In genomic region chr15:82221104-82221860, GRCm38 (mm10) we compare ENCODE assay signal across 15 mouse cellular contexts. TPM values are rescaled to one million over a fixed set of nuclear protein-coding genes. Genes with fewer than 3 reads are reported as not detected.
DNase-seq lines count a peak whose midpoint lies in the region; ATAC-seq and TF ChIP-seq lines count a peak whose summit lies in the region.
"Had no signal": no experiment of that assay in that cellular context is flagged by ENCODE, and none has a peak within 500 bp of the region (broad histone marks: within the 10 kb centered on the region; RNA-seq: fewer than 3 reads in every experiment).

No protein-coding gene starts in this region.

- in situ Hi-C loops in CH12.LX (cut with MboI; ENCODE audit: low pct_ligation_motif_present, low pct_unique_long_range_greater_than_20kb, low sequenced_read_pairs) = no loop called here

- H3K36me3 ChIP-seq in forebrain, embryonic 11.5 days (ENCODE audit: control insufficient read depth, insufficient read depth, low read length) = no peaks in the 10 kb centered on the region
- H3K36me3 ChIP-seq in forebrain, embryonic 13.5 days (ENCODE audit: poor library complexity, severe bottlenecking) = no peaks in the 10 kb centered on the region
- no peaks in the 10 kb centered on the region for H3K36me3 ChIP-seq in liver, embryonic 14.5 days (replicated peaks; ENCODE audit: control insufficient read depth, insufficient read depth, low read depth)
- no peaks in the 10 kb centered on the region for H3K36me3 ChIP-seq in liver, embryonic 11.5 days (ENCODE audit: control insufficient read depth, insufficient read depth, low read length)
- H3K36me3 ChIP-seq in CH12.LX (replicated peaks in 1 of 2; ENCODE audit: control insufficient read depth in 1 of 2, insufficient read depth in 1 of 2, low read length in 1 of 2) = peaks cover 5 to 10% of the 10 kb centered on the region in 2 experiments

- H3K4me2 ChIP-seq in forebrain, embryonic 11.5 days (ENCODE audit: low read depth, low read length, severe bottlenecking) = no peak overlapping the region
- H3K4me2 ChIP-seq in forebrain, embryonic 13.5 days = no peak overlapping the region
- no peak overlapping the region for H3K4me2 ChIP-seq in liver, embryonic 14.5 days (ENCODE audit: low read depth)
- H3K4me2 ChIP-seq in liver, embryonic 11.5 days = no peak overlapping the region
- H3K4me2 ChIP-seq in CH12.LX (ENCODE audit: insufficient read depth, low read depth, poor library complexity, severe bottlenecking) = peak overlapping the region; percentile 75

- no peak for TF ChIP-seq EP300 in liver, embryonic 14.5 days (IDR thresholded peaks at IDR 0.05; ENCODE audit: low read depth)
- TF ChIP-seq EP300 in CH12.LX (IDR thresholded peaks at IDR 0.05; ENCODE audit: low read length) = 0 out of 2 replicates have a peak, but pooled peaks have one; percentile 16

- dilution Hi-C loops in CH12.LX (cut with MboI; ENCODE audit: extremely low pct_ligation_motif_present, extremely low pct_unique_long_range_greater_than_20kb, low sequenced_read_pairs) = no loop called here

- H3K4me3 ChIP-seq in forebrain, embryonic 11.5 days (ENCODE audit: low read depth, low read length) = no peak overlapping the region
- H3K4me3 ChIP-seq in forebrain, embryonic 13.5 days = no peak overlapping the region
- no peak overlapping the region for H3K4me3 ChIP-seq in liver, embryonic 14.5 days (ENCODE audit: insufficient read depth in 1 of 2, low read depth in 2 of 2, low read length in 2 of 2)
- no peak overlapping the region for H3K4me3 ChIP-seq in liver, embryonic 11.5 days (ENCODE audit: low read depth, low read length)
- H3K4me3 ChIP-seq in CH12.LX (replicated peaks in 1 of 3; ENCODE audit: low read depth in 2 of 3, low read length in 2 of 3, poor library complexity in 1 of 3) = peak overlapping the region; percentile 9 to 31 (median 28)
- no peak overlapping the region for H3K4me3 ChIP-seq in cortical plate, adult 2 months (ENCODE audit: insufficient read depth, low read length)

- no peak overlapping the region for H3K27ac ChIP-seq in forebrain, embryonic 11.5 days (ENCODE audit: low read depth, low read length)
- no peak overlapping the region for H3K27ac ChIP-seq in forebrain, embryonic 13.5 days
- no peak overlapping the region for H3K27ac ChIP-seq in liver, embryonic 14.5 days
- no peak overlapping the region for H3K27ac ChIP-seq in liver, embryonic 11.5 days (ENCODE audit: low read depth, low read length)
- peak overlapping the region; percentile 90 for H3K27ac ChIP-seq in CH12.LX (ENCODE audit: insufficient read depth, low read depth)
- no peak overlapping the region for H3K27ac ChIP-seq in cortical plate, adult 2 months (ENCODE audit: insufficient read depth, low read length)

- H3K4me1 ChIP-seq in forebrain, embryonic 11.5 days (replicated peaks; ENCODE audit: control insufficient read depth, insufficient read depth, low read length) = peaks cover 6% of the 10 kb centered on the region
- H3K4me1 ChIP-seq in forebrain, embryonic 13.5 days = peaks cover 40% of the 10 kb centered on the region
- H3K4me1 ChIP-seq in liver, embryonic 14.5 days (replicated peaks; ENCODE audit: control insufficient read depth in 2 of 2, insufficient read depth in 2 of 2, low read length in 1 of 2) = peaks cover 6 to 13% of the 10 kb centered on the region in 2 experiments
- H3K4me1 ChIP-seq in liver, embryonic 11.5 days (replicated peaks; ENCODE audit: control insufficient read depth, insufficient read depth, low read length) = peaks cover 6% of the 10 kb centered on the region
- peaks cover 27 to 74% of the 10 kb centered on the region in 2 experiments for H3K4me1 ChIP-seq in CH12.LX (ENCODE audit: control insufficient read depth in 1 of 2, insufficient read depth in 2 of 2)
- H3K4me1 ChIP-seq in cortical plate, adult 2 months (ENCODE audit: control insufficient read depth, insufficient read depth, low read length) = no peaks in the 10 kb centered on the region

- peak; percentile 57 for TF ChIP-seq RAD21 in CH12.LX (IDR thresholded peaks at IDR 0.05; ENCODE audit: low read depth, low read length)

- ATAC-seq in forebrain, embryonic 11.5 days (replicated peaks; ENCODE audit: low FRiP score) = no peak
- ATAC-seq in forebrain, embryonic 13.5 days = no peak
- ATAC-seq in liver, embryonic 14.5 days (ENCODE audit: insufficient read depth) = no peak
- ATAC-seq in liver, embryonic 11.5 days (replicated peaks; ENCODE audit: low FRiP score) = no peak
- ATAC-seq in frontal cortex, adult (ENCODE audit: low TSS enrichment) = no peak

- H3K9me3 ChIP-seq in forebrain, embryonic 11.5 days (ENCODE audit: control insufficient read depth, low read length) = no peaks in the 10 kb centered on the region
- no peaks in the 10 kb centered on the region for H3K9me3 ChIP-seq in forebrain, embryonic 13.5 days (replicated peaks)
- no peaks in the 10 kb centered on the region for H3K9me3 ChIP-seq in liver, embryonic 14.5 days (ENCODE audit: control insufficient read depth, low read length)
- H3K9me3 ChIP-seq in liver, embryonic 11.5 days (ENCODE audit: control insufficient read depth, low read length) = no peaks in the 10 kb centered on the region
- H3K9me3 ChIP-seq in CH12.LX (replicated peaks; ENCODE audit: low read length) = no peaks in the 10 kb centered on the region

- no peak for DNase-seq in forebrain, embryonic 11.5 days (ENCODE audit: low spot score)
- no peak for DNase-seq in liver, embryonic 14.5 days (ENCODE audit: low read depth in 3 of 3, low spot score in 3 of 3)
- no peak for DNase-seq in liver, embryonic 11.5 days (ENCODE audit: low spot score)
- peak; percentile 89 for DNase-seq in CH12.LX (ENCODE audit: extremely low read depth)
- no peak for DNase-seq in layer of hippocampus, postnatal 10 days (ENCODE audit: low spot score in 2 of 2)
- DNase-seq: embryo, embryonic 11 days; heart, postnatal 10 days; kidney, adult 11 months; thymus, postnatal 14 days had no signal

- 64% methylated on average over 14 of the region's 14 CpGs for WGBS in forebrain, embryonic 11.5 days
- WGBS in forebrain, embryonic 13.5 days = 61% methylated on average over 14 of the region's 14 CpGs
- 62% methylated on average over 14 of the region's 14 CpGs for whole genome bisulfite sequencing in liver, embryonic 14.5 days (ENCODE audit: insufficient replicate concordance)
- WGBS in liver, embryonic 11.5 days = 74% methylated on average over 14 of the region's 14 CpGs

- TF ChIP-seq POLR2A in CH12.LX (IDR thresholded peaks at IDR 0.05; ENCODE audit: low read depth, low read length) = peak; percentile 58; the same call in 1 of the 2 replicates
- no peak for TF ChIP-seq POLR2A in cortical plate, adult 2 months (IDR thresholded peaks at IDR 0.05; ENCODE audit: extremely low read depth, insufficient read depth, low read length)

- TF ChIP-seq CTCF in liver, embryonic 14.5 days (IDR thresholded peaks at IDR 0.05; ENCODE audit: low read depth) = peak; percentile 24; the same call in 1 of the 2 replicates
- TF ChIP-seq CTCF in CH12.LX (conservative IDR thresholded peaks at IDR 0.05 in 1 of 2, IDR thresholded peaks at IDR 0.05 in 1 of 2; ENCODE audit: low read depth in 2 of 2, low read length in 2 of 2) = peak; percentile 65 to 76
- TF ChIP-seq CTCF in cortical plate, adult 2 months (IDR thresholded peaks at IDR 0.05; ENCODE audit: extremely low read depth, insufficient read depth, low read length) = 0 out of 2 replicates have a peak, but pooled peaks have one; percentile 8

- peaks cover 16% of the 10 kb centered on the region for H3K27me3 ChIP-seq in forebrain, embryonic 11.5 days (ENCODE audit: control insufficient read depth, insufficient read depth, low read length)
- H3K27me3 ChIP-seq in forebrain, embryonic 13.5 days = peaks cover 38% of the 10 kb centered on the region
- H3K27me3 ChIP-seq in liver, embryonic 14.5 days (ENCODE audit: control insufficient read depth, insufficient read depth, low read length) = peaks cover 29% of the 10 kb centered on the region
- H3K27me3 ChIP-seq in liver, embryonic 11.5 days (replicated peaks; ENCODE audit: control insufficient read depth, insufficient read depth, low read length) = peaks cover 51% of the 10 kb centered on the region
- H3K27me3 ChIP-seq in CH12.LX (replicated peaks) = no peaks in the 10 kb centered on the region

- H3K79me2 ChIP-seq in CH12.LX (replicated peaks; ENCODE audit: control insufficient read depth, extremely low read depth, insufficient read depth, poor library complexity, severe bottlenecking) = peaks cover 18% of the 10 kb centered on the region

- H3K9ac ChIP-seq in forebrain, embryonic 11.5 days (ENCODE audit: low read length) = 0 out of 2 replicates have a peak overlapping the region, but pooled peaks have one; percentile 4
- H3K9ac ChIP-seq in forebrain, embryonic 13.5 days = no peak overlapping the region
- H3K9ac ChIP-seq in liver, embryonic 14.5 days (replicated peaks) = no peak overlapping the region
- no peak overlapping the region for H3K9ac ChIP-seq in liver, embryonic 11.5 days (ENCODE audit: low read depth, low read length)
- peak overlapping the region; percentile 97 for H3K9ac ChIP-seq in CH12.LX (ENCODE audit: insufficient read depth, low read depth)

RNA-seq across cellular contexts. Expression of gene Tnfrsf13c, which starts 2.9 kb away (rescaled TPM):
- 0.35 and 0.64 TPM in 2 replicates for polyA plus RNA-seq in forebrain, embryonic 11.5 days (2014; fragmentation: Nextera tagmentation; extraction: Ambion mirVana)
- 0.15 and 0.22 TPM in 2 replicates for polyA plus RNA-seq in forebrain, embryonic 13.5 days (2015; fragmentation: Nextera tagmentation; extraction: Ambion mirVana)
- 0.54 and 0.66 TPM in 2 replicates for polyA plus RNA-seq in liver, embryonic 14.5 days (2012; rRNA removed)
- polyA plus RNA-seq in liver, embryonic 14.5 days (2014; fragmentation: Nextera tagmentation; extraction: Ambion mirVana) = 0.14 and 0.58 TPM in 2 replicates
- 0.16 and 0.56 TPM in 2 replicates for polyA plus RNA-seq in liver, embryonic 11.5 days (2014; fragmentation: Nextera tagmentation; extraction: Ambion mirVana)
- 287 and 334 TPM in 2 replicates for total RNA-seq in CH12.LX (2012; rRNA removed)
- total RNA-seq in CH12.LX (2014; rRNA removed) = 188 and 204 TPM in 2 replicates
- polyA plus RNA-seq in CH12.LX (2012; ENCODE audit: insufficient read length, low read depth) = 219 and 257 TPM in 2 replicates
- polyA plus RNA-seq in cortical plate, adult 2 months (2012; rRNA removed) = 0.48 and 0.76 TPM in 2 replicates
- total RNA-seq in layer of hippocampus, postnatal 10 days (2021) = 1 to 10 TPM in 1 of 2 experiments, under 1 TPM in 1; 0.69 to 1.0 TPM

RNA-seq across cellular contexts. Expression of gene Shisa8, which starts 8.7 kb away (rescaled TPM):
- 0.87 and 1.2 TPM in 2 replicates for polyA plus RNA-seq in forebrain, embryonic 11.5 days (2014; fragmentation: Nextera tagmentation; extraction: Ambion mirVana)
- polyA plus RNA-seq in forebrain, embryonic 13.5 days (2015; fragmentation: Nextera tagmentation; extraction: Ambion mirVana) = 0.74 and 0.77 TPM in 2 replicates
- 0.15 and 0.19 TPM in 2 replicates for polyA plus RNA-seq in liver, embryonic 14.5 days (2012; rRNA removed)
- polyA plus RNA-seq in liver, embryonic 14.5 days (2014; fragmentation: Nextera tagmentation; extraction: Ambion mirVana) = 0.05 and 0.09 TPM in 2 replicates
- polyA plus RNA-seq in liver, embryonic 11.5 days (2014; fragmentation: Nextera tagmentation; extraction: Ambion mirVana) = 0.12 and 0.73 TPM in 2 replicates
- total RNA-seq in CH12.LX (2012; rRNA removed) (152 and 159 TPM in 2 replicates), CH12.LX (2014; rRNA removed) (94.6 and 103 TPM in 2 replicates)
- 64.2 and 83.4 TPM in 2 replicates for polyA plus RNA-seq in CH12.LX (2012; ENCODE audit: insufficient read length, low read depth)
- 5.3 and 6.7 TPM in 2 replicates for polyA plus RNA-seq in cortical plate, adult 2 months (2012; rRNA removed)
- 1 to 10 TPM; 2.0 to 3.1 TPM for total RNA-seq in layer of hippocampus, postnatal 10 days (2021)

RNA-seq across cellular contexts. Expression of gene Cenpm, which starts 23.3 kb away (rescaled TPM):
- 91.6 and 100 TPM in 2 replicates for polyA plus RNA-seq in forebrain, embryonic 11.5 days (2014; fragmentation: Nextera tagmentation; extraction: Ambion mirVana)
- polyA plus RNA-seq in forebrain, embryonic 13.5 days (2015; fragmentation: Nextera tagmentation; extraction: Ambion mirVana) = 71.5 and 76.5 TPM in 2 replicates
- polyA plus RNA-seq in liver, embryonic 14.5 days (2012; rRNA removed) = 19.1 and 21.6 TPM in 2 replicates
- polyA plus RNA-seq in liver, embryonic 14.5 days (2014; fragmentation: Nextera tagmentation; extraction: Ambion mirVana) = 42.1 and 45.1 TPM in 2 replicates
- polyA plus RNA-seq in liver, embryonic 11.5 days (2014; fragmentation: Nextera tagmentation; extraction: Ambion mirVana) = 56.5 and 58.8 TPM in 2 replicates
- 31.5 and 34.2 TPM in 2 replicates for total RNA-seq in CH12.LX (2012; rRNA removed)
- total RNA-seq in CH12.LX (2014; rRNA removed) = 17.1 and 22.8 TPM in 2 replicates
- 39.6 and 44.0 TPM in 2 replicates for polyA plus RNA-seq in CH12.LX (2012; ENCODE audit: insufficient read length, low read depth)
- 6.7 and 7.0 TPM in 2 replicates for polyA plus RNA-seq in cortical plate, adult 2 months (2012; rRNA removed)
- 1 to 10 TPM; 6.5 to 9.0 TPM for total RNA-seq in layer of hippocampus, postnatal 10 days (2021)

RNA-seq across cellular contexts. Expression of gene 1500009C09Rik, which starts 30.9 kb away (rescaled TPM):
- polyA plus RNA-seq in forebrain, embryonic 11.5 days (2014; fragmentation: Nextera tagmentation; extraction: Ambion mirVana) = 2.2 and 2.4 TPM in 2 replicates
- polyA plus RNA-seq in forebrain, embryonic 13.5 days (2015; fragmentation: Nextera tagmentation; extraction: Ambion mirVana) = 7.7 and 7.8 TPM in 2 replicates
- polyA plus RNA-seq in liver, embryonic 14.5 days (2012; rRNA removed) = 0.02 and 0.11 TPM in 2 replicates
- not detected in 2 replicates for polyA plus RNA-seq in liver, embryonic 14.5 days (2014; fragmentation: Nextera tagmentation; extraction: Ambion mirVana)
- not detected in 2 replicates for polyA plus RNA-seq in liver, embryonic 11.5 days (2014; fragmentation: Nextera tagmentation; extraction: Ambion mirVana)
- total RNA-seq in CH12.LX (2012; rRNA removed) = not detected in 2 replicates
- total RNA-seq in CH12.LX (2014; rRNA removed) = not detected in 2 replicates
- polyA plus RNA-seq in CH12.LX (2012; ENCODE audit: insufficient read length, low read depth) = not detected in 2 replicates
- 155 TPM in 2 replicates for polyA plus RNA-seq in cortical plate, adult 2 months (2012; rRNA removed)
- total RNA-seq in layer of hippocampus, postnatal 10 days (2021) = 10 to 100 TPM; 79.9 to 88.8 TPM
- total RNA-seq: gastrocnemius, postnatal 4 days; heart, postnatal 10 days; megakaryocyte progenitor cell, adult 5-6 weeks had no signal
- polyA plus RNA-seq: liver, embryonic 16.5 days had no signal

RNA-seq across cellular contexts. Expression of gene Sept3, which starts 53.4 kb away (rescaled TPM):
- 157 and 162 TPM in 2 replicates for polyA plus RNA-seq in forebrain, embryonic 11.5 days (2014; fragmentation: Nextera tagmentation; extraction: Ambion mirVana)
- 248 and 264 TPM in 2 replicates for polyA plus RNA-seq in forebrain, embryonic 13.5 days (2015; fragmentation: Nextera tagmentation; extraction: Ambion mirVana)
- 0.12 and 0.61 TPM in 2 replicates for polyA plus RNA-seq in liver, embryonic 14.5 days (2012; rRNA removed)
- 0.09 TPM in 1 of 2 replicates, not detected in the other for polyA plus RNA-seq in liver, embryonic 14.5 days (2014; fragmentation: Nextera tagmentation; extraction: Ambion mirVana)
- 7.1 and 7.4 TPM in 2 replicates for polyA plus RNA-seq in liver, embryonic 11.5 days (2014; fragmentation: Nextera tagmentation; extraction: Ambion mirVana)
- total RNA-seq in CH12.LX (2012; rRNA removed) = 0.04 and 0.13 TPM in 2 replicates
- total RNA-seq in CH12.LX (2014; rRNA removed) = not detected in 2 replicates
- polyA plus RNA-seq in CH12.LX (2012; ENCODE audit: insufficient read length, low read depth) = 0.07 TPM in 1 of 2 replicates, not detected in the other
- polyA plus RNA-seq in cortical plate, adult 2 months (2012; rRNA removed) = 367 and 405 TPM in 2 replicates
- total RNA-seq in layer of hippocampus, postnatal 10 days (2021) = 100 to 1,000 TPM; 617 to 640 TPM

Comparison
In these comparisons a context has a peak if more than half of its experiments do, and no peak if none do; other contexts are left out.
1. H3K9ac ChIP-seq: peak in forebrain, embryonic 11.5 days (single experiment) and CH12.LX (single experiment); none in forebrain, embryonic 13.5 days (single experiment), liver, embryonic 14.5 days (single experiment) and liver, embryonic 11.5 days (single experiment).
2. H3K4me3 ChIP-seq: peak in CH12.LX (3 of 3); none in forebrain, embryonic 11.5 days (single experiment), forebrain, embryonic 13.5 days (single experiment), liver, embryonic 14.5 days (0 of 2), liver, embryonic 11.5 days (single experiment) and cortical plate, adult 2 months (single experiment).
3. CTCF ChIP-seq: peak in every context shown above with its lines; median percentile 70 in CH12.LX; 24 in liver, embryonic 14.5 days; 8 in cortical plate, adult 2 months.
4. RNA of gene Tnfrsf13c, which starts 2.9 kb away (polyA plus RNA-seq): 219 to 257 TPM in CH12.LX; 0.14 to 0.66 TPM in liver, embryonic 14.5 days, 0.48 to 0.76 TPM in cortical plate, adult 2 months, 0.35 to 0.64 TPM in forebrain, embryonic 11.5 days, 0.15 to 0.22 TPM in forebrain, embryonic 13.5 days and 0.16 to 0.56 TPM in liver, embryonic 11.5 days; every median in the first group is over 100 times any median in the second.